Mouse (Mus musculus): ENCODE results near the gene Zfp948.
"Not testable (repeated sequence)": the region's sequence is repeated elsewhere in the genome, so short reads cannot be mapped to it uniquely, and the experiment has no call there.

Gene Zfp948

GRCm38 (mm10) chr17:21635758-21636157, 69.0 kb downstream of the Zfp948 start:
- DNase-seq (ENCODE audit: low read depth, low spot score) = not testable (repeated sequence)

Data from embryo, embryonic 11.5 days (tissue).